ENCODE assay signal across 8 mouse cellular contexts in genomic region chr15:59864746-59865499, GRCm38 (mm10).
DNase-seq lines count a peak whose midpoint lies in the region; ATAC-seq and TF ChIP-seq lines count a peak whose summit lies in the region.

No protein-coding gene starts in this region.

- H3K27me3 ChIP-seq in intestine, embryonic 14.5 days (replicated peaks; ENCODE audit: control insufficient read depth, insufficient read depth, low read length): no peaks in the 10 kb centered on the region
- no peaks in the 10 kb centered on the region for H3K27me3 ChIP-seq in intestine, embryonic 15.5 days (replicated peaks)
- H3K27me3 ChIP-seq in G1E (ENCODE audit: insufficient read depth, low read length): peaks cover 2% of the 10 kb centered on the region; the same call in 1 of the 2 replicates
- H3K27me3 ChIP-seq in embryonic facial prominence, embryonic 14.5 days (replicated peaks; ENCODE audit: control insufficient read depth, insufficient read depth, low read length): no peaks in the 10 kb centered on the region

- ATAC-seq in intestine, embryonic 14.5 days (replicated peaks; ENCODE audit: low FRiP score, low TSS enrichment, low read depth): no peak
- ATAC-seq in intestine, embryonic 15.5 days: no peak
- ATAC-seq in G1E (ENCODE audit: extremely low read depth, insufficient number of reproducible peaks, low FRiP score, poor library complexity, severe bottlenecking): no peak
- no peak for ATAC-seq in embryonic facial prominence, embryonic 14.5 days (ENCODE audit: low read depth)
- ATAC-seq in inflammation-experienced regulatory T-cells, adult 6 months: peak; percentile 50
- ATAC-seq in megakaryocyte, adult 5-6 weeks (ENCODE audit: poor library complexity, severe bottlenecking): peak; percentile 84

- no peak overlapping the region for H3K27ac ChIP-seq in intestine, embryonic 14.5 days (ENCODE audit: low read depth)
- no peak overlapping the region for H3K27ac ChIP-seq in intestine, embryonic 15.5 days
- no peak overlapping the region for H3K27ac ChIP-seq in embryonic facial prominence, embryonic 14.5 days (replicated peaks; ENCODE audit: low read depth, low read length)

- no peaks in the 10 kb centered on the region for H3K36me3 ChIP-seq in intestine, embryonic 14.5 days (ENCODE audit: control insufficient read depth, insufficient read depth, low read length)
- H3K36me3 ChIP-seq in intestine, embryonic 15.5 days: no peaks in the 10 kb centered on the region
- no peaks in the 10 kb centered on the region for H3K36me3 ChIP-seq in G1E (replicated peaks)
- no peaks in the 10 kb centered on the region for H3K36me3 ChIP-seq in embryonic facial prominence, embryonic 14.5 days (ENCODE audit: control insufficient read depth, insufficient read depth, low read length)

- WGBS in intestine, embryonic 14.5 days: 45% methylated on average over 18 of the region's 18 CpGs
- WGBS in intestine, embryonic 15.5 days: 46% methylated on average over 18 of the region's 18 CpGs
- 48% methylated on average over 18 of the region's 18 CpGs for WGBS in embryonic facial prominence, embryonic 14.5 days

- peak; percentile 60 for DNase-seq in intestine, embryonic 14.5 days (ENCODE audit: low spot score)
- DNase-seq in G1E (ENCODE audit: low spot score): peak; percentile 11
- DNase-seq in embryonic facial prominence, embryonic 14.5 days (ENCODE audit: low spot score): peak; percentile 69
- DNase-seq in thymus, postnatal 4 days: peak; percentile 27
- DNase-seq in gastrocnemius, adult 8-10 months (ENCODE audit: low spot score in 2 of 2): no peak

- peak; percentile 32 for TF ChIP-seq CTCF in G1E (IDR thresholded peaks at IDR 0.05; ENCODE audit: low read depth, low read length)

- H3K4me1 ChIP-seq in intestine, embryonic 14.5 days (replicated peaks; ENCODE audit: control insufficient read depth, insufficient read depth, low read length): no peaks in the 10 kb centered on the region
- H3K4me1 ChIP-seq in intestine, embryonic 15.5 days (replicated peaks): no peaks in the 10 kb centered on the region
- H3K4me1 ChIP-seq in G1E (ENCODE audit: insufficient read depth, low read depth, low read length): no peaks in the 10 kb centered on the region
- H3K4me1 ChIP-seq in embryonic facial prominence, embryonic 14.5 days (ENCODE audit: control insufficient read depth, insufficient read depth, low read length): no peaks in the 10 kb centered on the region

- peak overlapping the region; percentile 31; the same call in 1 of the 2 replicates for H3K4me2 ChIP-seq in intestine, embryonic 14.5 days (ENCODE audit: low read length)
- no peak overlapping the region for H3K4me2 ChIP-seq in intestine, embryonic 15.5 days (replicated peaks)
- H3K4me2 ChIP-seq in embryonic facial prominence, embryonic 14.5 days (ENCODE audit: low read depth, low read length): peak overlapping the region; percentile 31; the same call in 1 of the 2 replicates

- 0 out of 2 replicates have a peak, but pooled peaks cover under 1% of the 10 kb centered on the region for H3K9me3 ChIP-seq in intestine, embryonic 14.5 days (ENCODE audit: control insufficient read depth, low read length)
- no peaks in the 10 kb centered on the region for H3K9me3 ChIP-seq in intestine, embryonic 15.5 days
- H3K9me3 ChIP-seq in G1E (replicated peaks): no peaks in the 10 kb centered on the region
- H3K9me3 ChIP-seq in embryonic facial prominence, embryonic 14.5 days (ENCODE audit: control insufficient read depth, low read length): no peaks in the 10 kb centered on the region

- H3K9ac ChIP-seq in intestine, embryonic 14.5 days (ENCODE audit: low read length): no peak overlapping the region
- H3K9ac ChIP-seq in intestine, embryonic 15.5 days: no peak overlapping the region
- peak overlapping the region; percentile 42; the same call in 1 of the 2 replicates for H3K9ac ChIP-seq in embryonic facial prominence, embryonic 14.5 days (ENCODE audit: low read depth, low read length)

- no peak overlapping the region for H3K4me3 ChIP-seq in intestine, embryonic 14.5 days (ENCODE audit: low read depth, low read length)
- no peak overlapping the region for H3K4me3 ChIP-seq in intestine, embryonic 15.5 days (replicated peaks)
- no peak overlapping the region for H3K4me3 ChIP-seq in G1E (ENCODE audit: low read depth, low read length)
- H3K4me3 ChIP-seq in embryonic facial prominence, embryonic 14.5 days (ENCODE audit: low read depth, low read length): no peak overlapping the region

Comparison
In these comparisons a context has a peak if more than half of its experiments do, and no peak if none do; other contexts are left out.
1. ATAC-seq: peak in inflammation-experienced regulatory T-cells, adult 6 months (single experiment) and megakaryocyte, adult 5-6 weeks (single experiment); none in intestine, embryonic 14.5 days (single experiment), intestine, embryonic 15.5 days (single experiment), G1E (single experiment) and embryonic facial prominence, embryonic 14.5 days (single experiment).
2. DNase-seq: peak in intestine, embryonic 14.5 days (single experiment), G1E (single experiment), embryonic facial prominence, embryonic 14.5 days (single experiment) and thymus, postnatal 4 days (single experiment); none in gastrocnemius, adult 8-10 months (0 of 2).